Mouse (Mus musculus) intestine, embryonic 15.5 days (tissue): ENCODE results near the gene Alyref. TPM values are rescaled to one million over a fixed set of nuclear protein-coding genes. Genes with fewer than 3 reads are reported as not detected.

Source experiments
- ATAC-seq: fragments of 200-750 bp; cut with Nextera tagmentation; 2 replicates; pipeline ENCODE4 v1.8.0; 2017; ENCODE audit warnings: moderate TSS enrichment, moderate library complexity
- H3K27ac ChIP-seq: fragments of 300-500 bp; sonication (generic); 2 replicates; pipeline ENCODE4 v1.5.1; 2015; ENCODE audit warnings: mild to moderate bottlenecking, inconsistent platforms
- H3K27me3 ChIP-seq: fragments of 300-500 bp; sonication (generic); replicated peaks from 2 replicates; pipeline ENCODE4 v1.6.1; 2015; ENCODE audit warnings: inconsistent platforms
- H3K36me3 ChIP-seq: fragments of 300-500 bp; sonication (generic); 2 replicates; pipeline ENCODE4 v1.6.1; 2015; ENCODE audit warnings: inconsistent platforms
- H3K4me1 ChIP-seq: fragments of 300-500 bp; sonication (generic); replicated peaks from 2 replicates; pipeline ENCODE4 v1.6.1; 2015; ENCODE audit warnings: inconsistent platforms
- H3K4me2 ChIP-seq: fragments of 300-500 bp; sonication (generic); replicated peaks from 2 replicates; pipeline ENCODE4 v1.6.1; 2015; ENCODE audit warnings: mild to moderate bottlenecking, inconsistent platforms
- H3K4me3 ChIP-seq: fragments of 300-500 bp; sonication (generic); replicated peaks from 2 replicates; pipeline ENCODE4 v1.5.1; 2015; ENCODE audit warnings: inconsistent platforms
- H3K9ac ChIP-seq: fragments of 300-500 bp; sonication (generic); 2 replicates; pipeline ENCODE4 v1.6.1; 2015; ENCODE audit warnings: inconsistent platforms
- H3K9me3 ChIP-seq: fragments of 300-500 bp; sonication (generic); 2 replicates; pipeline ENCODE4 v1.6.1; 2016; ENCODE audit warnings: inconsistent platforms
- WGBS: fragments of 180-500 bp; shearing (Covaris S2); methylation state at CpG from one replicate; pipeline ENCODE4 v1.1.7; 2015; 5-methylcytosine and 5-hydroxymethylcytosine counted together
- polyA plus RNA-seq: library from polyadenylated mRNA; unstranded; fragments of >200 nt; fragmentation: Nextera tagmentation; extraction: Ambion mirVana; gene quantifications from 2 replicates; pipeline ENCODE4 v1.2.1, GENCODE M21; 2015

Gene Alyref
- polyA plus RNA-seq = 406 and 459 TPM in 2 replicates

- H3K4me2 ChIP-seq = peak within 1 kb of the TSS; percentile 92
- peak within 1 kb of the TSS; percentile 97 for H3K4me3 ChIP-seq
- H3K9ac ChIP-seq = peak within 1 kb of the TSS; percentile 99
- peak within 1 kb of the TSS; percentile 92 for H3K27ac ChIP-seq
- peaks cover 34% of the 10 kb centered on the region for H3K36me3 ChIP-seq
- under 1% methylated on average over 87 of the region's 88 CpGs for WGBS
- peak; percentile 99 for ATAC-seq
- H3K27me3 ChIP-seq = no peaks in the 10 kb centered on the region
- H3K4me1 ChIP-seq = peaks cover 19% of the 10 kb centered on the region
- no peaks in the 10 kb centered on the region for H3K9me3 ChIP-seq
These were observed at the start of gene Alyref, which contains the start of gene Anapc11 for GRCm38 (mm10) chr11:120598283-120598989. TSS of gene Alyref (minus strand) at chr11:120598365. TSS of gene Anapc11 (plus strand) at chr11:120598421.

- H3K4me3 ChIP-seq = no peak overlapping the region; the same call in 1 of the 2 replicates
- H3K4me2 ChIP-seq = peak overlapping the region; percentile 52
- no peak overlapping the region for H3K27ac ChIP-seq
- peaks cover 13% of the 10 kb centered on the region; the same call in 1 of the 2 replicates for H3K27me3 ChIP-seq
- ATAC-seq = no peak
- H3K4me1 ChIP-seq = peaks cover 16% of the 10 kb centered on the region
- peak overlapping the region; percentile 39 for H3K9ac ChIP-seq
- H3K9me3 ChIP-seq = no peaks in the 10 kb centered on the region
- H3K36me3 ChIP-seq = no peaks in the 10 kb centered on the region
- 81% methylated on average over 35 of the region's 35 CpGs for WGBS
These were observed 49.1 kb upstream of the Alyref start for GRCm38 (mm10) chr11:120647047-120647830.

GRCm38 (mm10) chr11:120643601-120643987 lies 45.4 kb upstream of the Alyref start, which contains the start of gene Pycr1:
TSS of gene Pycr1 (minus strand) at chr11:120643769.
- H3K36me3 ChIP-seq = no peaks in the 10 kb centered on the region
- H3K9ac ChIP-seq = peak within 1 kb of the TSS; percentile 57
- H3K27me3 ChIP-seq = peaks cover 13% of the 10 kb centered on the region; the same call in 1 of the 2 replicates
- WGBS = under 1% methylated on average over 15 of the region's 15 CpGs
- peak within 1 kb of the TSS; percentile 43 for H3K4me3 ChIP-seq
- H3K9me3 ChIP-seq = no peaks in the 10 kb centered on the region
- H3K4me2 ChIP-seq = peak within 1 kb of the TSS; percentile 97
- no peak within 1 kb of the TSS for H3K27ac ChIP-seq
- H3K4me1 ChIP-seq = peaks cover 16% of the 10 kb centered on the region
- peak; percentile 99 for ATAC-seq

- no peaks in the 10 kb centered on the region for H3K9me3 ChIP-seq
- H3K27me3 ChIP-seq = peaks cover 11% of the 10 kb centered on the region; the same call in 1 of the 2 replicates
- no peak overlapping the region for H3K27ac ChIP-seq
These were observed 44.9 kb upstream of the Alyref start for GRCm38 (mm10) chr11:120642939-120643600.

GRCm38 (mm10) chr11:120641869-120642268 lies 43.7 kb upstream of the Alyref start:
- ATAC-seq = no peak
- H3K27ac ChIP-seq = no peak overlapping the region
- no peaks in the 10 kb centered on the region for H3K36me3 ChIP-seq
- 81% methylated on average over 8 of the region's 8 CpGs for WGBS
- H3K4me3 ChIP-seq = no peak overlapping the region
- H3K4me2 ChIP-seq = peak overlapping the region; percentile 97; the same call in 1 of the 2 replicates
- H3K9ac ChIP-seq = no peak overlapping the region
- no peaks in the 10 kb centered on the region for H3K9me3 ChIP-seq
- 0 out of 2 replicates have a peak, but pooled peaks cover 1% of the 10 kb centered on the region for H3K27me3 ChIP-seq
- peaks cover 9% of the 10 kb centered on the region for H3K4me1 ChIP-seq

More at GRCm38 (mm10) chr11:120642939-120643600, 44.9 kb upstream of the Alyref start:
- H3K36me3 ChIP-seq = no peaks in the 10 kb centered on the region
- peaks cover 14% of the 10 kb centered on the region for H3K4me1 ChIP-seq
- peak overlapping the region; percentile 97 for H3K4me2 ChIP-seq
- peak overlapping the region; percentile 57 for H3K9ac ChIP-seq
- peak; percentile 69 for ATAC-seq
- peak overlapping the region; percentile 43 for H3K4me3 ChIP-seq
- WGBS = under 1% methylated on average over 18 of the region's 18 CpGs

GRCm38 (mm10) chr11:120641255-120641654 lies 43.1 kb upstream of the Alyref start:
- Histone ChIP-seq H3K4me2 (no peak overlapping the region), H3K27me3 (no peaks in the 10 kb centered on the region), H3K27ac (no peak overlapping the region), H3K9ac (no peak overlapping the region), H3K36me3 (no peaks in the 10 kb centered on the region), H3K4me3 (no peak overlapping the region), H3K9me3 (no peaks in the 10 kb centered on the region), H3K4me1 (peaks cover 9% of the 10 kb centered on the region)
- 65% methylated on average over 9 of the region's 9 CpGs for WGBS
- ATAC-seq = no peak

- 82% methylated on average over 5 of the region's 5 CpGs for whole genome bisulfite sequencing
- no peak overlapping the region for H3K27ac ChIP-seq
- H3K4me3 ChIP-seq = no peak overlapping the region
- no peak overlapping the region for H3K4me2 ChIP-seq
- no peak for ATAC-seq
- no peaks in the 10 kb centered on the region for H3K36me3 ChIP-seq
- H3K9me3 ChIP-seq = no peaks in the 10 kb centered on the region
- peaks cover 29% of the 10 kb centered on the region for H3K4me1 ChIP-seq
- H3K27me3 ChIP-seq = no peaks in the 10 kb centered on the region
- H3K9ac ChIP-seq = no peak overlapping the region
These were observed 36.6 kb upstream of the Alyref start for GRCm38 (mm10) chr11:120634810-120635209.

- 11% methylated on average over 58 of the region's 58 CpGs for WGBS
- Histone ChIP-seq H3K4me3 (peak within 1 kb of the TSS; percentile 94), H3K9me3 (no peaks in the 10 kb centered on the region), H3K9ac (peak within 1 kb of the TSS; percentile 95), H3K27ac (peak within 1 kb of the TSS; percentile 74), H3K36me3 (peaks cover 7% of the 10 kb centered on the region), H3K4me1 (peaks cover 39% of the 10 kb centered on the region), H3K4me2 (peak within 1 kb of the TSS; percentile 85), H3K27me3 (no peaks in the 10 kb centered on the region)
- ATAC-seq = peak; percentile 90
These were observed 35.6 kb upstream of the Alyref start, which contains the start of gene Mafg for GRCm38 (mm10) chr11:120633520-120634343. TSS of gene Mafg (minus strand) at chr11:120633600.

GRCm38 (mm10) chr11:120632559-120633519 lies 34.7 kb upstream of the Alyref start:
- peaks cover 9% of the 10 kb centered on the region for H3K36me3 ChIP-seq
- under 1% methylated on average over 115 of the region's 116 CpGs for WGBS
- no peaks in the 10 kb centered on the region for H3K27me3 ChIP-seq
- peak overlapping the region; percentile 94 for H3K4me3 ChIP-seq
- peak; percentile 88 for ATAC-seq
- peak overlapping the region; percentile 95 for H3K9ac ChIP-seq
- peak overlapping the region; percentile 74 for H3K27ac ChIP-seq
- H3K4me2 ChIP-seq = peak overlapping the region; percentile 85
- no peaks in the 10 kb centered on the region for H3K9me3 ChIP-seq
- peaks cover 39% of the 10 kb centered on the region for H3K4me1 ChIP-seq

- no peak for ATAC-seq
- H3K4me2 ChIP-seq = peak overlapping the region; percentile 85
- peaks cover 13% of the 10 kb centered on the region for H3K36me3 ChIP-seq
- peaks cover 39% of the 10 kb centered on the region for H3K4me1 ChIP-seq
- peak overlapping the region; percentile 74; the same call in 1 of the 2 replicates for H3K27ac ChIP-seq
- H3K27me3 ChIP-seq = no peaks in the 10 kb centered on the region
- H3K4me3 ChIP-seq = peak overlapping the region; percentile 94
- 61% methylated on average over 4 of the region's 4 CpGs for WGBS
- no peaks in the 10 kb centered on the region for H3K9me3 ChIP-seq
- H3K9ac ChIP-seq = peak overlapping the region; percentile 95
These were observed 33.7 kb upstream of the Alyref start for GRCm38 (mm10) chr11:120631726-120632448.
